Mouse (Mus musculus) heart, embryonic 15.5 days (tissue): ENCODE data around the gene Tmem107. TPM values are rescaled to one million over a fixed set of nuclear protein-coding genes. Genes with fewer than 3 reads are reported as not detected.

ENCODE experiments used
- ATAC-seq: fragments of 200-750 bp; cut with Nextera tagmentation; replicated peaks from 2 replicates; pipeline ENCODE4 v1.8.0; 2017; ENCODE audit warnings: low read depth, moderate TSS enrichment; ENCODE audit not compliant: insufficient number of reproducible peaks, insufficient read depth, low FRiP score
- H3K27ac ChIP-seq: fragments of 300-500 bp; sonication (generic); 2 replicates; pipeline ENCODE4 v1.5.1; 2015; ENCODE audit warnings: mild to moderate bottlenecking, inconsistent platforms
- H3K27me3 ChIP-seq: fragments of 300-500 bp; sonication (generic); 2 replicates; pipeline ENCODE4 v1.6.1; 2015; ENCODE audit warnings: inconsistent platforms
- H3K36me3 ChIP-seq: fragments of 300-500 bp; sonication (generic); 2 replicates; pipeline ENCODE4 v1.6.1; 2015; ENCODE audit warnings: mild to moderate bottlenecking, inconsistent platforms
- H3K4me1 ChIP-seq: fragments of 300-500 bp; sonication (generic); replicated peaks from 2 replicates; pipeline ENCODE4 v1.6.1; 2015; ENCODE audit warnings: inconsistent platforms
- H3K4me2 ChIP-seq: fragments of 300-500 bp; sonication (generic); 2 replicates; pipeline ENCODE4 v1.6.1; 2015; ENCODE audit warnings: inconsistent platforms, mild to moderate bottlenecking, moderate library complexity
- H3K4me3 ChIP-seq: fragments of 300-500 bp; sonication (generic); 2 replicates; pipeline ENCODE4 v1.5.1; 2015; ENCODE audit warnings: mild to moderate bottlenecking, inconsistent platforms
- H3K9ac ChIP-seq: fragments of 300-500 bp; sonication (generic); 2 replicates; pipeline ENCODE4 v1.6.1; 2015; ENCODE audit warnings: mild to moderate bottlenecking, inconsistent platforms
- H3K9me3 ChIP-seq: fragments of 300-500 bp; sonication (generic); replicated peaks from 2 replicates; pipeline ENCODE4 v1.6.1; 2016; ENCODE audit warnings: inconsistent platforms
- WGBS: fragments of 180-500 bp; shearing (Covaris S2); methylation state at CpG from one replicate; pipeline ENCODE4 v1.1.7; 2015; ENCODE audit warnings: mixed read lengths; 5-methylcytosine and 5-hydroxymethylcytosine counted together
- polyA plus RNA-seq: library from polyadenylated mRNA; unstranded; fragments of >200 nt; fragmentation: Nextera tagmentation; extraction: Ambion mirVana; gene quantifications from 2 replicates; pipeline ENCODE4 v1.2.1, GENCODE M21; 2015

Tmem107 gene
- polyA plus RNA-seq, 1 experiment from 2014 or later, result 40.9 TPM

DNA sequence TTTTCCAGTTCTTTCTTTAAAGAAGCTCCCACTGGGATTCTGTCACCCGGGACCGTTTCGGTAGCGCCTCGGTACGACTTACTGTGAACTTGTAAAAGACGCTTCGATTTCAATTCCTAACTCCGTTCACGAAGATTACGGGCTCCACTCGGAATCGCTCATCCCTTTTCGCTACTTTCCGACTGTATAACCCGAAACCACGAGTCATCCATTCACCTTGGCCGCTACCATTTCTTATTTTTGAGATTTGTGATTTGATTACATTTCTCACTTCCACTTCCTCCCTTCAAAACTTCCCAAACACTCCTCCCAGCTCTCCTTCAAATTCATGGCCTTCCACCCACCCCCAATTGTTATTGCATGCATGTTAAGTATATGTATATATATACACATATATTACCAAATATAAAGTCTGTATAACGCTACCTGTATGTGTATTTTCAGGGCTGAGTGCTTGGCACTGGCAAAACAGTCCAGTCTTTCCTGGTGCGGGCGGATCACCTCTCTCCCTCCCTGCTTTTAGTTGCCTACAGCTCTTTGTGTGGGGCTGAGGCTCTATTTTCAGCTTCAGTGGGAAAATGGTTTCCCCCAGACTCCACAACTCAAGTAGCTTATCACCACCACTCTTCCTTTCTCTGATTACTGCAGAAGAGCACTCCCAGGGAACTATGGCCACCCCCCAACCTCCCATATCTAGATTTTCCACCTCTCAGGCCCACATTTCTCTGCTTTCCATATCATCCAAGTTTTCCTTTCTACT is 40.6 kb downstream of the Tmem107 start:
- WGBS, result 3% methylated on average over 21 of the region's 21 CpGs
- H3K4me2 ChIP-seq, result peak overlapping the region; percentile 68
- H3K9me3 ChIP-seq, result no peaks in the 10 kb centered on the region
- H3K4me1 ChIP-seq, result peaks cover 30% of the 10 kb centered on the region
- no peaks in the 10 kb centered on the region for H3K27me3 ChIP-seq
- H3K4me3 ChIP-seq, result peak overlapping the region; percentile 58
- peak; percentile 16; the same call in 1 of the 2 replicates for ATAC-seq
- H3K36me3 ChIP-seq, result peaks cover 34% of the 10 kb centered on the region
- peak overlapping the region; percentile 52 for H3K9ac ChIP-seq
- H3K27ac ChIP-seq, result peak overlapping the region; percentile 74

DNA sequence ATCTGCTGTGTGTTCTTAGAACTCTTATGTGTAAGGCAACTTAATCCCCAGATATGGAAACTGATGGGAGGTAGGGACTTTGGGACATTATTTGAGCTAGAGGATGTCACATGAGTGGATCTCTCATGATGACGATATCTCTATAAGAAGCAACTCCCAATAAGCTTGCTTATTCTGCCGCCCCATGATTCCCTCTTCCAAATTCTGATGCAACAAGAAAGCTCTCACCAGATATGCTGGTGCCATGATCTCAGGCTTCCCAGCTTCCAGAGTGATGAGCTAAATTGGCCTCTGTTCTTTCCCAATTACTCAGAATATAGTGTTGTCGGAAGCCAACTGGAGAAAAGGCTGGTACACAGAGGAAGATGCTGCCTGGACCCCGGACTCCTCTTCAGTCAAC is 41.3 kb downstream of the Tmem107 start:
- Histone ChIP-seq H3K9me3 (no peaks in the 10 kb centered on the region), H3K36me3 (peaks cover 28% of the 10 kb centered on the region), H3K4me1 (peaks cover 30% of the 10 kb centered on the region), H3K27ac (peak overlapping the region; percentile 74), H3K9ac (no peak overlapping the region), H3K27me3 (no peaks in the 10 kb centered on the region), H3K4me3 (peak overlapping the region; percentile 58; the same call in 1 of the 2 replicates), H3K4me2 (peak overlapping the region; percentile 68; the same call in 1 of the 2 replicates)
- no peak for ATAC-seq
- 47% methylated on average over 4 of the region's 4 CpGs for WGBS

DNA sequence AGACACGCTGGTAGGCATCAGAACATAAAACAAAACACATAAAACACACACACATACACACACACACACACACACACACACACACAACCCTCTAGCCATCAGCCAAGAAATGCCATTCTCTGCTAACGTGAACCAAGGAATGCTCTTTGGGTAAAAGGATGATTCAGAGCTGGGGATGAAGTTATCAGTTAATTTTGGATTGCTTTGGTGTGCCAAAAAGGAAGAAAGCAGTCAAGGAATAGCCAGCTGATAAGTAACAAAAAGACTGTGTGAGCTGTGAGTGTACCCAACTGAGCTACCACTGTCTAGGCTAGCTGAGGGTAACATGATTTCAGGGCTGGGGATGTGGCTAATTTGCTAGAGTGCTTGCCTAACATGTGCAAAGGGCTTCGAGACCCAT is 43.4 kb downstream of the Tmem107 start:
- no peak for ATAC-seq
- Histone ChIP-seq H3K4me2 (no peak overlapping the region), H3K36me3 (peaks cover 6% of the 10 kb centered on the region), H3K27ac (no peak overlapping the region), H3K4me1 (peaks cover 39% of the 10 kb centered on the region), H3K4me3 (no peak overlapping the region), H3K9ac (no peak overlapping the region), H3K27me3 (no peaks in the 10 kb centered on the region), H3K9me3 (no peaks in the 10 kb centered on the region)
- WGBS, result 59% methylated on average over 3 of the region's 3 CpGs

DNA sequence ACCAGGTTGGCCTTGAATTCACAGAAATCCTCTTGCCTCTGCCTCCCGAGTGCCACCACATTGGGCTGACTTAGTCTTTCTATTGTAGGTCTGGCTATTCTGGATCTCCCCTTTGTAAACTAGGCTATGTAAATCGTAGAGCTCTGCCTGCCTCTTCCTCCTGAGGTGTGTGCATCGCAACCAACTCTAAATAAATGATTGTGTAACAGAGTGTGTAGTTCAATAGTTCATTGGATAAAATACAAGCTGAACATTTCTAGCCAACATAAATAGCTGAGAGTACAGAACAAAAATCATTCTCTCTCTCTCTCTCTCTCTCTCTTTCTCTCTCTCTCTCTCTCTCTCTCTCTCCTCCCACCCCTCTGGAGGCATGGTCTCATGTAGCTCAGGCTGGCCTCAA is 44.0 kb downstream of the Tmem107 start:
- Histone ChIP-seq H3K36me3 (peaks cover under 1% of the 10 kb centered on the region; the same call in 1 of the 2 replicates), H3K4me2 (no peak overlapping the region), H3K4me3 (no peak overlapping the region), H3K9me3 (no peaks in the 10 kb centered on the region), H3K27ac (no peak overlapping the region), H3K9ac (no peak overlapping the region), H3K27me3 (no peaks in the 10 kb centered on the region), H3K4me1 (peaks cover 39% of the 10 kb centered on the region)
- no peak for ATAC-seq
- WGBS, result 86% methylated on average over 3 of the region's 3 CpGs

DNA sequence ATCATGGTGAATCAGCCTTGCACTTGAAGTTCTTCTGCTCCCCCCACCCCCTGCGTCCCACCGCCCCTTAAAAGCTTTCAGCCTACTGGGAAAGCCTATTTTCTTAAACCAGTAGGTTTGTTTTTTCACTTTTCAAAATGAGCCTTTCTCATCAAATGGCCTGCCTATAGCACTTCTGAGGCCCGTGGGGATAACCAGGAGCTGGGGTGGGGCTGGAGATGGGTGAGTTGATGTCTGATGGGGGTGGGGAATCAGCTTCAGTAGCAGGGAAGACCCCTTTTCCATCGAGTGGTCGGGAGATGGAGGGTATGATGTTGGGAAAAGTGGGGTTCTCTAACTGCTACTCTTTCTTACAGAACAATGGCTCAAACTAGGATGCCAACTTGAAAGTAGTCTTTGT is 46.2 kb downstream of the Tmem107 start:
- no peaks in the 10 kb centered on the region for H3K27me3 ChIP-seq
- WGBS, result 55% methylated on average over 5 of the region's 5 CpGs
- no peak overlapping the region for H3K9ac ChIP-seq
- H3K4me2 ChIP-seq, result peak overlapping the region; percentile 87
- no peaks in the 10 kb centered on the region for H3K9me3 ChIP-seq
- no peaks in the 10 kb centered on the region for H3K36me3 ChIP-seq
- H3K4me1 ChIP-seq, result peaks cover 42% of the 10 kb centered on the region
- H3K4me3 ChIP-seq, result peak overlapping the region; percentile 66
- H3K27ac ChIP-seq, result no peak overlapping the region
- ATAC-seq, result no peak

DNA sequence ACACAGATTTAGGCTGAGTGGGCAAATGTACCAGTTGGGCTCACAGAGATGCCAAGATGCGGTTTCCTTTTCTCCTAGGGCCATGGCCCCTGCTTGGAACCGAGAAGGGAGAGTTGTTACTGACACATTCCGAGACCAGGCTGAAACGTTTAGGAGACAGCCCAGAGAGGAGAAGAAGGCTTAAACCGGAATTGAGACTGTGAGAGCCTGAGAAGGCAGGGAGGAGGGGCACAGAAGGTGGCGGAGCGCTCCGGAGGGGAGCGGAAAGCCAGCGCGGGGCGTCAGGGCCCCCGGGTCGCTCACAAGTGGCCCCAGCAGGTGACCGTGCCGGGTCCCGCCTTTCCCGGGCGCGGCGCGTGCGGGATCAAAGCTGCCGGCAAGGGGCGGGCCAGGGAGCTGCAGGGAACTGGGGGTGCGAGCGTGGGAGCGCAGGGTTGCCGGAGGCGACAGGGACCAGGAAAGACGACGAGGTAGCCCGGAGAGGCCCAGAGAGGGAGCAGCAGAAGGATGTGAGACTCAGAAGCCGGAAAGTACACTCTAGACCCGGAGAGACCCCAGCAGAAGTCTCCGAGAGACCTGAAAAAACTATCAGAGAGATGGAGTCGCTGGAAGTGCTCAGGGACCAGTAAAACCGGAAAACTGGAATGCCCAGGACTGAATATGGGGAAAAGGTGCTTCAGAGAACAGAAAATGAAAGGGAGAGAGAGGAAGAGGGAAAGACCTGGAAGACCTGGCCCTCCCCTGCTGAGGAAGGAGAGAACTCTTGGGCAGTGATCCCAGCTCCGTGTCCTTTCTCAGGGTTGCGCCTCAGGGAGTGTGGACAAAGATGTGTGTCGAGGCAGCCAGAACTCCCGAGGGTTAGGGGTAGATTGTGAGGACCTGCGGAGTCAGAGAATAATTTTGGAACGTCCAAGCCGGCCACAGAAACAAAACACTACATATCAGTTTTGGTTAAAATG is 47.4 kb downstream of the Tmem107 start:
- Histone ChIP-seq H3K27ac (peak overlapping the region; percentile 91), H3K27me3 (no peaks in the 10 kb centered on the region), H3K4me3 (peak overlapping the region; percentile 66), H3K9me3 (no peaks in the 10 kb centered on the region), H3K36me3 (no peaks in the 10 kb centered on the region), H3K4me2 (peak overlapping the region; percentile 87), H3K9ac (peak overlapping the region; percentile 76), H3K4me1 (peaks cover 36% of the 10 kb centered on the region)
- no peak for ATAC-seq
- under 1% methylated on average over 45 of the region's 45 CpGs for WGBS

DNA sequence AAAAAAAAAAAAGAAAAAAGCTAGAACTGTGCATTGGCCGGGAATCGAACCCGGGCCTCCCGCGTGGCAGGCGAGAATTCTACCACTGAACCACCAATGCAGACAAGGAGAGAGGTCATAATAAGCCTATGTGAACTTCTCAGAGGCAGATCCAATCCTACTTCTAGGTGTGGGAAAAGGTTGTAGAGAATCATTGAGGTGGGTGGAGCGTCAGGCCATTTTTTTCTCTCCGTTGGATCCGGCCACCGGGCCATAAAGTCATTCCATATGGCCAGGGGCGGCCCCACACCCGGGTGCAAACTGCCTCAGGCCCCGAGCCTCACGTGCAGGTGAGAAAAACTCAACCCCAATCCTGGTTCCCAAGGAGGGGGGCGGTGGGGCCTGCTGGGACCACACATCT is 48.2 kb downstream of the Tmem107 start:
- Histone ChIP-seq H3K4me1 (peaks cover 39% of the 10 kb centered on the region), H3K27ac (peak overlapping the region; percentile 91), H3K4me3 (peak overlapping the region; percentile 66), H3K27me3 (no peaks in the 10 kb centered on the region), H3K36me3 (no peaks in the 10 kb centered on the region), H3K9me3 (no peaks in the 10 kb centered on the region), H3K9ac (no peak overlapping the region), H3K4me2 (peak overlapping the region; percentile 87)
- WGBS, result under 1% methylated on average over 15 of the region's 15 CpGs
- no peak for ATAC-seq

DNA sequence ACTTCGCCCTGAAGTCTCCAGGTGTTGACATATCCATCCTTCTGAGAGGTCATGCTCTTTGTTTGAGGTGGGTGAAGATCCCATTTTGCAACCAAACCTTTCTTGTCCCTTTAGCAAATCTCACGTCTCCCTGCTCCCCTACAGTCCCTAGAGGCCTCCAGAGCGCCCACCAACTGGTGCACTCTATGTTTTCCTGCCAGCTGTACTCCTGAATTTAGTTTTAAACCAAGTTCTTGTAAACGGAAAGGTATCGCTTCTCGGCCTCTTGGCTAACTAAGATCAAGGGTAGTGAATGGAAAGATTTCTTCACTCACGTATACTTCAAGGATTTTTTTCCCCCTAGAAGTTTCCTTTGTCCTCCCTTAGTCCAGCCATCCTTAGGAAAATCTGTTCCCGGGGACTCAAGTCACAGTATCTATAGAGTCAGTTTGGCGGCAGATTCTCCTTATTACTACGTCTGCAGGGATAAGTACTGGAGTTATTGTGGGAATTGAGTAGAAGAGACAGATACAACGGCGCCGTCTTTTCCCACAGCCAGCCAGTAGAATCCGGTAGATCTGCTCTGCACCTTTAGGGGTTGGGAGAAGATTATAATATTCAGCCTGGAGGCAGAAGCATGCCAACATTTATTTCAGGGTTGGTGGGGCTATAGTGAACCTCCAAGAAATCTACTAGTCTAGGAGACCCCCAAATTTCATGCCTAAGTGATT is 49.0 kb downstream of the Tmem107 start:
- WGBS, result 45% methylated on average over 14 of the region's 14 CpGs
- no peak overlapping the region for H3K9ac ChIP-seq
- H3K4me3 ChIP-seq, result peak overlapping the region; percentile 66
- ATAC-seq, result no peak
- H3K4me1 ChIP-seq, result peaks cover 39% of the 10 kb centered on the region
- H3K9me3 ChIP-seq, result no peaks in the 10 kb centered on the region
- H3K27me3 ChIP-seq, result no peaks in the 10 kb centered on the region
- H3K27ac ChIP-seq, result no peak overlapping the region
- H3K4me2 ChIP-seq, result peak overlapping the region; percentile 87
- H3K36me3 ChIP-seq, result no peaks in the 10 kb centered on the region

DNA sequence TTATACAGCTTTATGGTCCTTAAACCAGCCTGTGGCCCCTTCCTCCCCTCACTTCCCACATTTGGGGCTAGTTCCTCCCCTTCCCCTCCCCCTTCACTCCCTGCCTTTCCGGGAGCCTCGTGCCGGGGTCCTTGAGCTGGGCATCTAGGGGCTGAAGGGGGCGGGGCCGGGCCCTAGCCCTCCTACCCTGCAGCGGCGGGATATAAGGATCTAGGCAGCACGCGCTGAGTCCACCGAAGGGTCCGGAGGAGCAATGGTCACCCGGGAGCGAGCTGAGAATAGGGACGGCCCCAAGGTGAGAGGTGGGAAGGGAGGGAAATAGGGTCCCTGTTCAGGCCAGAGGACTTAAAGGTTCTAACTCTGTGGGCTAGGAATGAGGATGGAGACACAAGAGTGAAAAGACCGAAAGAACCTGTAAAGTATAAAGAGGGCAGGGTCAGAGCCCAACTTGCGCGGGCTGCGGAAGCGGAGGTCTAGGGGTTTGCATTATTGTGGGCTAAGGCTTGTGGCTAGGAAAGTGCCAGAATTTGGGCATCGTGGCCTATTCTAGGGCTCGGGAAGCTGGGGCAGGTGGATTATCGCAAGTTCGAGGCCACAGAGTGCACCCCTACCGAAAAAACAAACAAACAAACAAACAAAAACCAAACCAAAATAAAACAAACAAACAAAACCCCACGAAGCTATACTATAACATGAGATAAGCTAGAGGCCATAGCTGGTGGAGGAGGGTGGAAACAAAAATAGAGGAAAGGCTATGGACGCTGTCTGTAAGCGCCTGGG is 49.8 kb downstream of the Tmem107 start, which contains the start of gene Hes7:
Hes7 (plus strand) TSS at position 184 of the 780 bp plus-strand sequence.
- Histone ChIP-seq H3K27ac (peak within 1 kb of the TSS; percentile 94), H3K4me2 (peak within 1 kb of the TSS; percentile 87), H3K4me1 (peaks cover 39% of the 10 kb centered on the region), H3K27me3 (no peaks in the 10 kb centered on the region), H3K4me3 (peak within 1 kb of the TSS; percentile 66), H3K36me3 (no peaks in the 10 kb centered on the region), H3K9ac (peak within 1 kb of the TSS; percentile 67), H3K9me3 (no peaks in the 10 kb centered on the region)
- ATAC-seq, result no peak
- WGBS, result 5% methylated on average over 27 of the region's 27 CpGs

DNA sequence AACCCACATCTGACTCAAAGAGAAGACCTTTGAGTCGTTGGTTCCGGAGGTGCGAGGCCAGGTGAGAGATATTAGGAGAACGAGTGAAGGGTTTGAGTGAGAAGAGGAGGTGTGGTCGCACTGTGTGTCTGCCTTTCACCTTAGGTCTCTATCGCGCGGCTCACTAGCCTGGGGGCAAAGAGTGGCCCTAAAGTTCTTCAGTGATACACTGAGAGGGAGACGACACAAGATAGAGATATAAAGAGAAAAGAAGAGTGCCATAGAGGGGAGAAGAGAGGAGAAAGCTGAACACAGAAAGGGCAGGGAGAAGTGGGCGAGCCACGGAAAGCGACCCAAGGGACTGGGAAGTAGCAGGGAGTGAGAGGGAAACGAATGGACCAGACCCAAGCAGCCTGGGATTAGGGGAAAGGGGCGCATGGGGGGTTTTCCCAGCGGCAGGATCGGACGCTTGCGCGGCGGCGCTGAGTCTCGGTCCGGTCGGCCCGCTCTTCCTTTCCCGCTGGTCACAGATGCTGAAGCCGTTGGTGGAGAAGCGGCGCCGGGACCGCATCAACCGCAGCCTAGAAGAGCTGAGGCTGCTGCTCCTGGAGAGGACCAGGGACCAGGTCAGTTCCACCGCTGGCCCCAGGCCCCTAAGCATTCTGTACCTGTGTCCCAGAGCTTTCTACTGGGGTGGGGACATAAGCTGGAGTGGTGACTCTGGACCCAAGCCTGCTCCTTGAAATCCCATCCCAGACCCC is 50.6 kb downstream of the Tmem107 start:
- Histone ChIP-seq H3K27ac (peak overlapping the region; percentile 94), H3K9me3 (no peaks in the 10 kb centered on the region), H3K9ac (peak overlapping the region; percentile 67), H3K36me3 (no peaks in the 10 kb centered on the region), H3K27me3 (no peaks in the 10 kb centered on the region), H3K4me3 (peak overlapping the region; percentile 65), H3K4me2 (peak overlapping the region; percentile 87), H3K4me1 (peaks cover 46% of the 10 kb centered on the region)
- WGBS, result 2% methylated on average over 33 of the region's 33 CpGs
- ATAC-seq, result no peak
